Mouse (Mus musculus) brain, adult 2 months (tissue): ENCODE measurements at regions not wholly inside any gene's neighbourhood (a gene's known extent, or its start where the extent isn't known, plus 50 kb on each side); places are given as distances from the start of the nearest gene placed in this dataset.

Experiments
- DNase-seq: peaks from one replicate; pipeline ENCODE4 v3.0.0; 2011; ENCODE audit warnings: low read depth, low spot score

- peak; percentile 31 for DNase-seq
These were observed 292.9 kb upstream of the Cobl start for GRCm38 (mm10) chr11:12757677-12758076.

GRCm38 (mm10) chr11:12750016-12750415 is 285.3 kb upstream of the Cobl start:
- peak; percentile 52 for DNase-seq

GRCm38 (mm10) chr11:12749245-12749644 is 284.5 kb upstream of the Cobl start:
- DNase-seq = peak; percentile 72

- peak; percentile 87 for DNase-seq
These were observed 277.4 kb upstream of the Cobl start for GRCm38 (mm10) chr11:12742159-12742523.

GRCm38 (mm10) chr11:12741418-12742158 is 276.8 kb upstream of the Cobl start:
- DNase-seq = peak; percentile 53

- DNase-seq = no peak
These were observed 269.5 kb upstream of the Cobl start for GRCm38 (mm10) chr11:12734274-12734673.

GRCm38 (mm10) chr11:12727293-12727692 is 262.5 kb upstream of the Cobl start:
- DNase-seq = no peak

GRCm38 (mm10) chr11:12726492-12726891 is 261.7 kb upstream of the Cobl start:
- no peak for DNase-seq

- DNase-seq = no peak
These were observed 257.6 kb upstream of the Cobl start for GRCm38 (mm10) chr11:12722320-12722719.

GRCm38 (mm10) chr11:12720169-12720568 is 255.4 kb upstream of the Cobl start:
- no peak for DNase-seq

GRCm38 (mm10) chr11:12696321-12696720 is 231.6 kb upstream of the Cobl start:
- no peak for DNase-seq

- no peak for DNase-seq
These were observed 228.1 kb upstream of the Cobl start for GRCm38 (mm10) chr11:12692836-12693235.

GRCm38 (mm10) chr11:12686717-12687116 is 222.0 kb upstream of the Cobl start:
- DNase-seq = no peak

GRCm38 (mm10) chr11:12661824-12662443 is 197.2 kb upstream of the Cobl start:
- no peak for DNase-seq

- no peak for DNase-seq
These were observed 194.1 kb upstream of the Cobl start for GRCm38 (mm10) chr11:12658847-12659246.

GRCm38 (mm10) chr11:12656450-12656849 is 191.7 kb upstream of the Cobl start:
- DNase-seq = no peak
